Mouse (Mus musculus) thymus, adult 2 months (tissue): ENCODE results near the gene Calcrl. TPM values are rescaled to one million over a fixed set of nuclear protein-coding genes. Genes with fewer than 3 reads are reported as not detected.

ENCODE experiments used
- DNase-seq: peaks from one replicate; pipeline ENCODE4 v3.0.0; 2021
- H3K27ac ChIP-seq: fragments of 200-500 bp; 2 replicates; pipeline ENCODE4 v1.5.1; 2012; ENCODE audit warnings: low read length, control low read depth; ENCODE audit not compliant: control insufficient read depth, insufficient read depth
- H3K27me3 ChIP-seq: fragments of 200-500 bp; 2 replicates; pipeline ENCODE4 v1.6.1; 2012; ENCODE audit warnings: mild to moderate bottlenecking, low read length, moderate library complexity, mixed read lengths; ENCODE audit not compliant: control insufficient read depth, insufficient read depth
- H3K36me3 ChIP-seq: fragments of 200-500 bp; 2 replicates; pipeline ENCODE4 v1.6.1; 2012; ENCODE audit warnings: mild to moderate bottlenecking, low read length, moderate library complexity; ENCODE audit not compliant: control insufficient read depth, insufficient read depth
- H3K4me1 ChIP-seq: fragments of 200-500 bp; replicated peaks from 2 replicates; pipeline ENCODE4 v1.6.1; 2012; ENCODE audit warnings: low read length; ENCODE audit not compliant: control insufficient read depth, insufficient read depth
- H3K4me3 ChIP-seq: fragments of 200-500 bp; 2 replicates; pipeline ENCODE4 v1.5.1; 2012; ENCODE audit warnings: mild to moderate bottlenecking, low read length, control low read depth, moderate library complexity; ENCODE audit not compliant: control insufficient read depth, insufficient read depth
- CTCF ChIP-seq: fragments of 200-500 bp; IDR thresholded peaks from 2 replicates; pipeline ENCODE4 v1.5.1; 2012; ENCODE audit warnings: mild to moderate bottlenecking, control low read depth, low read length, moderate library complexity, borderline replicate concordance; ENCODE audit not compliant: control insufficient read depth, poor library complexity, insufficient read depth; ENCODE audit errors: extremely low read depth
- POLR2A ChIP-seq: fragments of 200-500 bp; IDR thresholded peaks from 2 replicates; pipeline ENCODE4 v1.6.1; 2012; ENCODE audit warnings: mild to moderate bottlenecking, low read length, control low read depth, moderate library complexity; ENCODE audit not compliant: control insufficient read depth, poor library complexity, insufficient read depth; ENCODE audit errors: extremely low read depth
- WGBS: fragments of 180-500 bp; shearing (Covaris S2); methylation state at CpG from one replicate; pipeline ENCODE4 v1.1.7; 2018; 5-methylcytosine and 5-hydroxymethylcytosine counted together
- polyA plus RNA-seq: library from polyadenylated mRNA; depleted of rRNA; stranded (reverse); fragments of >200 nt; gene quantifications from 2 replicates; pipeline ENCODE4 v1.2.3, GENCODE M21; 2012

Gene Calcrl
- polyA plus RNA-seq, 1 experiment = 8.7 TPM

DNA sequence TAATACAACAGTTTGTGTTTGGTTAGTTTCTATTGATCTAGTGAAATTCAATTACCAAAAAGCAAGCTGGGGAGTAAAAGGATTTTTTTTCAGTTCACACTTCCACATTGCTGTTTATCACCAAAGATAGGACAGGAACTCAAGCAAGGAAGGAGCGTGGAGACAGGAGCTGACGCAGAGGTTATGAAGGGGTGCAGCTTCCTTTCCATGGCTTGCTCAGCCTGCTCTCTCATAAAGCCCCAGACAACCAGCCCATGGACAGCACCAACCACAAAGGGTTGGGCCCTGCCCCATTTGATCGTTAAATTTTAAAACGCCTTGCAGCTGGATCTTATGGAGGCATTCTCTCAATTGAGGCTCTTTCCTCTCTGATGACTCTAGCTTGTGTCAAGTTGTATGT lies 69.9 kb downstream of the Calcrl start:
- Histone ChIP-seq H3K27ac (no peak overlapping the region), H3K4me3 (no peak overlapping the region), H3K4me1 (no peaks in the 10 kb centered on the region), H3K27me3 (no peaks in the 10 kb centered on the region), H3K36me3 (no peaks in the 10 kb centered on the region)
- 62% methylated on average over 4 of the region's 4 CpGs for WGBS
- DNase-seq = no peak
- TF ChIP-seq POLR2A = no peak
- no peak for TF ChIP-seq CTCF

- no peak overlapping the region for H3K4me3 ChIP-seq
- H3K4me1 ChIP-seq = peaks cover 2% of the 10 kb centered on the region
- H3K27me3 ChIP-seq = no peaks in the 10 kb centered on the region
- DNase-seq = no peak
- WGBS = 18% methylated on average over 2 of the region's 2 CpGs
- H3K27ac ChIP-seq = no peak overlapping the region
- TF ChIP-seq POLR2A = no peak
- peaks cover 11% of the 10 kb centered on the region for H3K36me3 ChIP-seq
Observed at GRCm38 (mm10) chr2:84347376-84347775, 77.8 kb downstream of the Calcrl start.

- Histone ChIP-seq H3K27ac (no peak overlapping the region), H3K36me3 (peaks cover 16% of the 10 kb centered on the region), H3K4me1 (peaks cover 2% of the 10 kb centered on the region), H3K27me3 (no peaks in the 10 kb centered on the region), H3K4me3 (no peak overlapping the region)
- WGBS = 88% methylated on average over 2 of the region's 2 CpGs
- DNase-seq = no peak
- TF ChIP-seq CTCF (no peak), POLR2A (no peak)
Observed at GRCm38 (mm10) chr2:84343756-84344155, 81.5 kb downstream of the Calcrl start.

DNA sequence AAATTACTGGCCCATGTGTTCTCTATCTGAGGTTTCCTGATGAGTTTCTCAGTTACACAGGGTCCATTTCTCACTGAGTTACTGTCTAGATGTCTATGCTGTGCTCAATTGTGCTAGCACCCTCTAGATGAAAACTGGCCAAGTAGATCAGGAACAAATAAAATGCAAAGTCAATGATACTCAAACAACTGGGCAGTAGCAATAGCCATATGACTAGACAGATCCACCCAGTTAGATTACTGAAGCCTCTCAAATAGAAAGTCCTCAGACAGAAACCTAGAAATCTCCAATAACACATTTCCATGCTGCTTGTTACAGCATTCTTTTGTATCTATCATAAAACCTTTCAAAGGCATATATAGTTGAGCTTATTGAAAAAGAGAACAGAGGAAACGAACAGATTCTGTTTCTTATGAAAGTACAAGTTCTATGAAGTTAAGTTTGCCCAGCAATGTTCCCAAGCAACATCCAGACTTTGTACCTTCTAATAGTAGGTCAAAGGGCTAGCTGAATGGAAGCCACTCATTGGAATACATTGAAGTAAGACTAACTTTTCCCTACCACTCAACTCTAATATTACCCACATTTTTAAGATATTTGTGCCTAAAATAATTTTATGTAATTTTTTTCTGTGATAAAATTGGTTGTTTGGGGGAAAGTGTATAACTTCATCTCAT lies 87.3 kb downstream of the Calcrl start:
- no peaks in the 10 kb centered on the region for H3K4me1 ChIP-seq
- H3K27ac ChIP-seq = no peak overlapping the region
- H3K36me3 ChIP-seq = peaks cover 13% of the 10 kb centered on the region
- no peak overlapping the region for H3K4me3 ChIP-seq
- DNase-seq = no peak
- WGBS = 96% methylated on average over 1 of the region's 1 CpGs
- H3K27me3 ChIP-seq = no peaks in the 10 kb centered on the region
- TF ChIP-seq POLR2A (no peak), CTCF (no peak)

GRCm38 (mm10) chr2:84336331-84336730 lies 88.9 kb downstream of the Calcrl start:
- Histone ChIP-seq H3K4me1 (no peaks in the 10 kb centered on the region), H3K27me3 (no peaks in the 10 kb centered on the region), H3K4me3 (no peak overlapping the region), H3K27ac (no peak overlapping the region), H3K36me3 (peaks cover 15% of the 10 kb centered on the region)
- DNase-seq = no peak
- WGBS = 93% methylated on average over 4 of the region's 4 CpGs
- TF ChIP-seq CTCF = no peak

DNA sequence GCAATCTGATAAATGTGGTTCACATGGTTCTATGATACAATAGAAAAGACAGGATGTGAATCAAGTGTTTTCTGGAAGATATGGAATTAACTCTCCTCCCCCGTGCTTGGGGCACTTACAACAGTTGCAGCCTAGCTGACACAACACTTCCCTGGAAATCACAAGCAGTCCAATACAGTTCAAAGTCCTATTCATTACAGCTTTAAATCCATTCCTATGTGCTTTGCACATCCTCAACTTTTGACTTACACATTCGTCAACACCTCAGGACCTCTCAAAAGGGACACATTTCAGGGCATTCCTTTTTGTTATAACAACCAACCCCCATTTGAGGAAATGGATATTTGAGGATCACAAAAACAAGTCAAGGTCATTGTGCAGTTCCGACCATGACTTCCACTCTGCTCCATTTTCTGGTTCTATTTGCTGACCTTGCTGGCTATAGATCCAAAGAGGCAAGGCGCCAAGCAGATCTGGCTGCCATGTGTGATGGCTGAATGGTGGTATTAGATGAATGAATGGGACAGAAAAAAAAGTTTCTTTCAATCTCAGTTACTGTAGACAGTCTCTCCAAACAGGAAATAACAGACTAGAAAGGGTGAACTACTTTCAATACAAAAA lies 108.9 kb downstream of the Calcrl start:
- WGBS = 96% methylated on average over 4 of the region's 4 CpGs

DNA sequence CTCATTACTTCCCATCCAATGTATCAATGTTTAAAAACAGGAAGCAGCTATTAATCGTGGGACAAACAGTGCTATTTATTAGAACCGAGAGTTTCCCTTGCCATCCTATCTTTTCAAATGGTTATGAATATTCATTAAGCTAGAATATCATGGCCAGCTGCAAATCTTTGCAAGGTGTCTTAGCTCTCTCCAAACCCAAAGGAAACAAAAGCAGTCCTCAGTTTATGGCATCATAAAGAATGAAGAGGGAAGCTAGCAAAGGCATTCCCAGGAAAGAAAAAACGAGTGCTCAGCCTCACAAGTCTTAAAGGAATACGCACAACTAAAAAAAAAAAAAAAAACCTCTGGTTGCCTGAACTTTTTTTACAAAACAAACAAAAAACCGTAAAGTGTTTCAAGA lies 128.7 kb downstream of the Calcrl start:
- 69% methylated on average over 5 of the region's 5 CpGs for WGBS
- no peaks in the 10 kb centered on the region for H3K4me1 ChIP-seq
- DNase-seq = no peak

More for the DNA sequence above, 108.9 kb downstream of the Calcrl start:
- no peak for DNase-seq
- H3K36me3 ChIP-seq = no peaks in the 10 kb centered on the region
- TF ChIP-seq CTCF = no peak
- no peak for TF ChIP-seq POLR2A
- H3K4me1 ChIP-seq = no peaks in the 10 kb centered on the region
- H3K27ac ChIP-seq = no peak overlapping the region
- H3K27me3 ChIP-seq = no peaks in the 10 kb centered on the region
- no peak overlapping the region for H3K4me3 ChIP-seq

More for the DNA sequence above, 128.7 kb downstream of the Calcrl start:
- Histone ChIP-seq H3K27ac (no peak overlapping the region), H3K36me3 (no peaks in the 10 kb centered on the region), H3K4me3 (no peak overlapping the region), H3K27me3 (no peaks in the 10 kb centered on the region)
- TF ChIP-seq CTCF (no peak), POLR2A (no peak)
